Mouse (Mus musculus) erythroblast, adult 5-6 weeks (primary cell): Measurements from ENCODE around the gene Fbl. TPM values are rescaled to one million over a fixed set of nuclear protein-coding genes. Genes with fewer than 3 reads are reported as not detected.
A peak's percentile ranks its signal among the peaks of the same experiment; 100 is the strongest.
"Not testable (repeated sequence)": the region's sequence is repeated elsewhere in the genome, so short reads cannot be mapped to it uniquely, and the experiment has no call there.

ENCODE experiments used
- ATAC-seq: replicated peaks from 2 replicates; pipeline ENCODE4 v1.8.0; 2016; ENCODE audit warnings: moderate number of reproducible peaks, mild to moderate bottlenecking, moderate TSS enrichment, inconsistent platforms; ENCODE audit not compliant: poor library complexity, low FRiP score, severe bottlenecking
- total RNA-seq, 2 experiments: library from RNA; stranded (forward) in 1 of 2; stranded (reverse) in 1 of 2; fragments of 150-400 nt in 1 of 2; fragments of 200-764, 138-1000 nt in 1 of 2; gene quantifications; 2 replicates each; pipeline versions ENCODE4 v1.2.3 to v1.2.4; 2015 to 2017; ENCODE audit warnings: low replicate concordance in 2 of 2

Fbl gene
- total RNA-seq (2015; ENCODE audit: low replicate concordance): 12.5 and 30.1 TPM in 2 replicates
- 22.2 and 30.7 TPM in 2 replicates for total RNA-seq (2017; ENCODE audit: low replicate concordance)

- peak; percentile 92 for ATAC-seq
Observed at GRCm38 (mm10) chr7:28169489-28170422, at the start of gene Fbl. Fbl (plus strand) TSS chr7:28169710.

- ATAC-seq: no peak
Observed at GRCm38 (mm10) chr7:28129166-28129565, 40.3 kb upstream of the Fbl start, which contains the start of gene 9530053A07Rik. 9530053A07Rik (plus strand) TSS chr7:28129466.

- ATAC-seq: no peak
Observed at GRCm38 (mm10) chr7:28137613-28138012, 31.9 kb upstream of the Fbl start.

- 0 out of 2 replicates have a peak, but pooled peaks have one; percentile 53 for ATAC-seq
Observed at GRCm38 (mm10) chr7:28148263-28148662, 21.2 kb upstream of the Fbl start.

- no peak for ATAC-seq
Observed at GRCm38 (mm10) chr7:28149841-28150240, 19.7 kb upstream of the Fbl start.

- no peak for ATAC-seq
Observed at GRCm38 (mm10) chr7:28151584-28152221, 17.8 kb upstream of the Fbl start.

- ATAC-seq: not testable (repeated sequence)
Observed at GRCm38 (mm10) chr7:28153595-28153994, 15.9 kb upstream of the Fbl start.

- ATAC-seq: no peak
Observed at GRCm38 (mm10) chr7:28159292-28159691, 10.2 kb upstream of the Fbl start.

GRCm38 (mm10) chr7:28159893-28160292, 9.6 kb upstream of the Fbl start:
- ATAC-seq: no peak

GRCm38 (mm10) chr7:28161163-28161749, 8.3 kb upstream of the Fbl start:
- no peak for ATAC-seq

GRCm38 (mm10) chr7:28165406-28165805, 4.1 kb upstream of the Fbl start:
- ATAC-seq: no peak

GRCm38 (mm10) chr7:28168320-28169115, 992 bp upstream of the Fbl start:
- ATAC-seq: peak; percentile 84

GRCm38 (mm10) chr7:28175358-28175757, 5.8 kb downstream of the Fbl start:
- ATAC-seq: no peak

GRCm38 (mm10) chr7:28179228-28179627, 9.7 kb downstream of the Fbl start, which contains the start of gene Dyrk1b:
Dyrk1b (plus strand) TSS chr7:28179469.
- peak; percentile 89 for ATAC-seq

- ATAC-seq: peak; percentile 91
Observed at GRCm38 (mm10) chr7:28179741-28180377, 10.3 kb downstream of the Fbl start.

GRCm38 (mm10) chr7:28180890-28181289, 11.4 kb downstream of the Fbl start:
- peak; percentile 56 for ATAC-seq

- ATAC-seq: no peak
Observed at GRCm38 (mm10) chr7:28181376-28181775, 11.9 kb downstream of the Fbl start.

GRCm38 (mm10) chr7:28182320-28182719, 12.8 kb downstream of the Fbl start:
- ATAC-seq: no peak

- no peak for ATAC-seq
Observed at GRCm38 (mm10) chr7:28185884-28186283, 16.4 kb downstream of the Fbl start.
